Mouse (Mus musculus) spleen, postnatal 36 days (tissue): ENCODE data around the gene Wdr6.
"Not testable (repeated sequence)": the region's sequence is repeated elsewhere in the genome, so short reads cannot be mapped to it uniquely, and the experiment has no call there.

Experiments
- DNase-seq, 2 experiments: peaks; one replicate each; pipeline ENCODE4 v3.0.0; 2022; ENCODE audit warnings: low spot score in 2 of 2, mixed read lengths in 1 of 2

The Wdr6 gene

DNA sequence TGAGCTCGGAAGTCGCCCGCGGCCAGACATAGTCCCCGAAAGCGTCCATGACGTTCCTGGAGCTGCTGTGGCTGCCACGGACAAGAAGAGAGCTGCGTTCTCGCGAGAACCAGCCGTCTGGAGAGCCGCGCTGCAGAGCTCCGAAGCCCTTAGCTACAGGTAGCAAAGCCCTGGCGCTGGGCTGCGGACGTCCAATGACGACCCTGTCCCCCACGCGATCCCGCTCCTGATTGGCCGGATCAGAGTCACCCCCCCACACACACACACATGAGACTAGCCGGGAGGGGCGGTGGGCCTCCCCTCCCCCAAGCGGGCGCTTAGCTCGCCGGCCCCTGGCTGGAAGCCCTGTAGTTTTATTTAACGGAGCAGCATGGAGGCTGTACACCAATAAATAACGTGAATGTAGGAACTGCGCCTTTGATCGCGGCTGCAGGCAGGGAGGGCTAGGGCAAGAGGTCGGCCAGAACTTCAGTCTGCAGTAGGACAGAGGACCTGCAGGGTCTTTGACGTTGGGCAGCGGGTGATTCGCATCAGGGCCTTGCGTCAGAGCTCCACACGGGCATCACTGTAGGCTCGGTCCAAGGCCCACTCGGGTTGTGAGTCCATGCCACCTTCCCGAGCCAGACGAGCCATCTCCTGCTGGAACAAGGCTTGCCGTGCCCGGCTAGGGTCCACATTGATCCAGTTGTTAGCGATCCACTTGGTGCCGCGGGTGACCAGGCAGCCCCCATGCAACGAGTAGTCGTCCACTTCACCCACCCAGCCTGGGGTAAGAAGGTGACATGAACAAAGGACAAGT is at the start of gene Wdr6:
Gene Wdr6 (minus strand): TSS at position 195 of the 799 bp plus-strand sequence.
- peak; percentile 95 for DNase-seq

DNA sequence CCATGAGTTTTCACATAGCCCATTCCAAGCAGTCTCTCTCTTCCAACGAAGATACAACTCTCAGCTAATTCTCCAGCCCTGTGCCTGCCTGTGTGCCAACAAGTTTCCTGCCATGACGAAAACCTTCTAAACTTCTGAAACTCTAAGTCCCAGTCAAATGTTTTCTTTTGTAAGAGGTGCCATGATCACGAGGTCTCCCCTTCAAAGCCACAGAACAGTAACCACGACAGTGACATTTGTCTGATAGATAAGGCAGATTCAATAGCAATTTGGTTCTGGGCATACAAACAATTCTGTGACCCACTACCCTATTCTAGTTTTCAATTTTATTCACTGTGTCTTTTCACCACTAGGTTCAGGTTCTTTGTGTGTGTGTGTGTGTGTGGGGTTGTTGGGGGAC is 49.6 kb upstream of the Wdr6 start:
- no peak for DNase-seq

DNA sequence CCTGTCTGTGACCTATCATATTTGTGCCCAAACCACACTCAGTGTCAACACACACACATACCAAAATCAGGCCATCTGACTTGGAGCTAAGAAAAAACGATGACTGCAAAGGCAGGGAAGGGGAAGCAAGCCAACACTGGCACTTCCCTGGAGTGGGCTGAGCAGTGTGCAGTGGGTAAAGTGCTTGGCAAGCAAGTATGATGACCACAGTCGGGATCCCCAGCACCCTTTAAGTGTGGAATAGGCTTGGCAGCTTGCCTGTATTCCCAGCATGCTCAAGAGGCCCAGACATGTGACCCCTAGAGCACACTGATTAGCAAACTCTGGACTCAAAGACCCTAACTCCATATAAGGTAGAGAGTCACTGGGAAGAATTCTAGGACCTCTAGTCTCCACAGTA is 48.0 kb upstream of the Wdr6 start:
- no peak for DNase-seq

DNA sequence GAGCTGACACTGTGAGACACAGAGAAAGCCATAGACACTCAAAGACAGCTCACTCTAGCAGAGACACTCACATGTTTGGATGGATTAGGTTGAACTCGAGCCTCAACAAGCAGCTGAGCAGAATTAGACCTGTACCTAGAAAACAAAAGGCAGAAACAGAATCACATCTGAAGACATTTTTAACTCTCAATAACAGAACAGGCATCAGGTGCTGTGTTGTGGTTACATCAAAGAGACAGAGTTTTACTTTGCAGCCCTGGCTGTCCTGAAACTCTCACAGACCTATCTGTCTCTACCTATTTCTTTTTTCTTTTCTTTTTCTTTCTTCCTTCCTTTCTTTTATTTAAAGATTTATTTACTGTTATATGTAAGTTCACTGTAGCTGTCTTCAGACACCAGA is 38.8 kb upstream of the Wdr6 start:
- no peak for DNase-seq

DNA sequence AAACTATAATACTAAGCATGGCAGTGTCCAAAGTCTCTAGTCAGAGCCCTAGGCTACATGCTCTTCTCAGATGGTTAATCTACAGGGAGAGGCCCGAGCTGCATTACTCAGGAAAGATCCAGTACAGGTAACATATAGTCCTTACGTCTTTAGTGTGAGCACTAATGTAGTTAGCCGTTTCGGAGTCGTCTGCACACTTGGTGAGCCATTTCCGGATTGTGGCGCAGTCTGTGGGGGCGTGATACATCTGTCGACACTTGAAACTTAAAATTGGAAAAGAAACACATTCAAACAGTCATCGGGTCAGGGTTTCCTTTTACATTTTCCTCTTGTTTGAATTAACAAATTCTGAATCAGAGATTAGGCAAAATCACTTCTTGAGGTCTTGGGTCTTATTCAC is 32.9 kb upstream of the Wdr6 start:
- no peak for DNase-seq

DNA sequence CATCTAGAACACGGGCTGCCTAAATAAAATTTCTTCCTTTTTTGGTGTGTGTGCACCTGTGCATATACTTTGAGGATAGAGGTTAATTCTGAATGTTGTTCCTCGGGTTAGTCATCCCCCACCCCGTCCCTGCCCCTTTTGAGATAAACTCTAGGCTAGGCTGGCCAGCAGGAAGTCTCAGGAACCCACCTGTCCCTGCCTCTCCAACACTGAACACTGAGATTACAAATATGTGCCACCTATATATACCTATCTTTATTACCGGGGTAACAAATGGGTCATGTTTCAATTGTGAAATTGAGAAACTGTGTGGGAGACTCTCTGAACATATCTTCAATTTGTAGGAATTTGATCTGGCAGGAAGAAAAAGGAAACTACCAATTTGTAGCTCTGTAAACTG is 30.4 kb upstream of the Wdr6 start:
- no peak for DNase-seq

GRCm38 (mm10) chr9:108607929-108608328 is 29.4 kb upstream of the Wdr6 start:
- not testable (repeated sequence) for DNase-seq

DNA sequence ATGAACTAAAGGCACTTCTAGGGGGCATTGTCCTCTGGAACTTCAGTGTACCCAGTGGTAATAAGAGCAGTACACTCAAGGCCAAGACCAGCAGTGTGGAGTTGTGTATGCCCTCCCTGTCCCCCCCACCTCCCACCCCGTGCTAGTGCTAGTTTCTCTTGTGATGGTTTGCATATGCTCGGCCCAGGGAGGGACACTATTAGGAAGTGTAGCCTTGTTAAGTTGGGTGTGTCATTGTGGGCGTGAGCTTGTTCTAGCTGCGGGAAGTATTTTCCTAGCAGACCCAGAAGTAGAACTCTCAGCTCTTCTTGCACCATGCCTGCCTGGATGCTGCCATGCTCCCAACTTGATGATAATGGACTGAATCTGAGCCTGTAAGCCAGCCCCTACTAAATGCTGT is 23.4 kb upstream of the Wdr6 start:
- DNase-seq, result no peak

GRCm38 (mm10) chr9:108600011-108600410 is 21.5 kb upstream of the Wdr6 start:
- DNase-seq, result no peak

GRCm38 (mm10) chr9:108599021-108599566 is 20.6 kb upstream of the Wdr6 start:
- no peak for DNase-seq

GRCm38 (mm10) chr9:108596998-108597764 is 18.6 kb upstream of the Wdr6 start, which contains the start of gene P4htm:
TSS of gene P4htm (minus strand) at chr9:108597667.
- peak; percentile 34 to 39 for DNase-seq

DNA sequence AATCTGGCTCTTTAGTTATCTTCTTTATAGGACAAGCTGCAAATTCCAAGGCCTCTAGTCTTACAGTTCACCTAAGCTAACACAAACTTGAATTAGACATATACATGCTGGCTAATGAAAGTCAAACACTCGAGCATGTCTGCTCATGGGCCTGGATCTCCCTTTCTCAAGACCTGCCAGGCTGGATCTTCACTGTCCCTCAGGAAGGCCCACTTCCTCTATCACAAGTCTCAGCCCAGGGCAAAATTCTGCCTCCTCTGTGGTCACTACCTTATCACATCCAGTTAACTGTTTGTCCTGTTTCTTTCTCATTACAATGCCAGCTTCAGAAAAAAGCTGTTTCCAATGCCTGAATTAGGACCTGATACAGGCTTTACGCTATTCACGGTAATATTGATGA is 15.8 kb upstream of the Wdr6 start:
- DNase-seq, result no peak

- no peak for DNase-seq
Observed at GRCm38 (mm10) chr9:108591462-108591861, 12.9 kb upstream of the Wdr6 start.

DNA sequence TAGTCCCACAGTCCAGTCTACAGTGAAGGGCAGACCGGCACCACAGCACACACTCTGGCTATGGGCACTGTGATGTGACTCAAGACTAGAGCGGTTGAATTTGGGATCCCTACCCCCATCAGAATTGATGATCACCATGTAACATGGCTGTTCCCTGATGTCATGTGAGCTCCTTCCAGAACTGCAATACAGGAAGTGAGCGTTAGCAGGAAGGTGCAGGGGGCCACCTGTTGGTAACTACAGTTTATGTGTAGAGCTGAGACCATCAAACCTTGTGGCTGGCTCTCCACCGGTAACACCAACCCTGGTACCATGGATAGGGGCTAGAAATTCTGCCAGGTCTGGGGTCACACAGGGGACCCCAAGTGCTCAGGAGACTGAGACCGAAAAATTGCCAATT is 10.7 kb upstream of the Wdr6 start:
- DNase-seq, result no peak

DNA sequence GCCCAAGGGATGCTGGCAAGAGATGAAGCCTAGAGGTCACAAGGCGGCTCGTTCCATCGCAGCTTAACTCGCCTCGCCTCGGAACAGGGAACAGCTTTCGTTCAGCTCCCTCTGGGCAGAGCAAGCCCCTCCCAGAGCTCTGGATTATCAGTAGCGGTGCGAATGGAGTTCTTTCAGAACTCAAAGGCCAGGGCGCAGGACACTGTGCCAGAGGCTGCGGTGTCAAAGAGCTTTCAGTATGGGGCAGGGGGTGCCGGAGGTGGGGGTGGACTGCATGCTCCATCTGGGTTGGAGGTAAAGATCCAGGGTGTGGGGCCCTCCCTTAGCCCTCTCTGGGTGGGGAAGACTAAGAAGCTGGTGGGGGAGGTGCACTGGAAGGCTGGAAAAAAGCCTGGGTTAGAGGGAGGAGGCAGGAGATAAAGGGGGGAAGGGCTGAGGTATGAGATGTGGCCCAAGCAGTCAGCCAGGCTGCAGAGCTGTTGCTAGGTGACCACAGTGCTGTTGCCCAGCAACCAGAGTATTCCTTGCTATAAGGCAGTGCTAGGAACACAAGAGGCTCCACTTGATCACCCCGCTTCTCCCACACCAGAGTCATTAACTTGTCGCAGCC is 9.1 kb upstream of the Wdr6 start:
- no peak for DNase-seq

- DNase-seq, result no peak
Observed at GRCm38 (mm10) chr9:108579344-108579690, 778 bp upstream of the Wdr6 start.

DNA sequence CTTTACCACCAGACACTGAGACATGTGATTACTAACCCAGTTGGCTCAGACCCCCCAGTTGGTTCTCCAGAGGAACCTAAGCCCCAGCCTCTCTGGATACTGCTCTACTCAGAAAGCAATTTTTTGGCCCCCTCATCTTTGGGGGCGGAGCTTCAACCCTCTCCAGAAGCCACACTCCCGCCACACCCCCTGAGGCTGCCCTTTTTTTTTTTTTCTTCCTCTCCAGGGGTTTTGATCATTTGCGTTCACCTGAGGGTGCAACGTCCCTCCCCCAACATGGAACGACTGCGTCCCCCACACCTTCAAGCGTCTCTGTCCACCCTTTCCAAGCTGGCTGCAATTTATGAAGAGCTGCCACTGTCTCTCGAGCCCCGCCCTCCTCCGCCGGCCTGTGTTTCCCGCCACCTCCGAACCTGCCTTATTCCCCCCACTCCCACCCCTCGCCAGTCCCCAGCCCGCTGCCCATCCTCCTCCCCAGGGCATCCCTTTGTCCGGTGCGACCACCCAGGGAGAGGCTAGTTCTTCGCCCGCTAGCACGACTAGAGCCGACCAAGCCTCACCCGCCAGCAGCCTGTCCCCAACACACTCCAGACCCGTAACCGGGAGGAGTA is 500 bp downstream of the Wdr6 start:
- peak; percentile 29 to 50 for DNase-seq

DNA sequence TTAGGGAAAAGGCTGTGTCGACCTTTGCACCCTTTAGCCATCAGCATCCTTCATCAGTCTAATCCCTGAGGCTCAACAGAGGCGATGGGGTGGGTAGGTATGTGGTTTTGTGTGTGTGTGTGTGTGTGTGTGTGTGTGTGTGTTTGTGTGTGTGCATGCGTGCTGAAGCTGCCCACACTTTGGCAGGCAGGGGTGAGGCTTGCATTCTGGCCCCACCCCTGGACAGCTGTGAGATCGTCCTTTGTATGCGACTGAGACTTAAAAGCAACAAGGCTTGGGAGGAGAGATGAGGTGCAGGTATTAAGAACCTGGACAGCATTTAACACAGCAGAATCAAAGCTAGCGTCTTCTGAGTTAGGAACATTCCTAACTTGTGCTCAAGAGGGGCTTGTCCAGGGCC is 1.5 kb downstream of the Wdr6 start:
- DNase-seq, result no peak

DNA sequence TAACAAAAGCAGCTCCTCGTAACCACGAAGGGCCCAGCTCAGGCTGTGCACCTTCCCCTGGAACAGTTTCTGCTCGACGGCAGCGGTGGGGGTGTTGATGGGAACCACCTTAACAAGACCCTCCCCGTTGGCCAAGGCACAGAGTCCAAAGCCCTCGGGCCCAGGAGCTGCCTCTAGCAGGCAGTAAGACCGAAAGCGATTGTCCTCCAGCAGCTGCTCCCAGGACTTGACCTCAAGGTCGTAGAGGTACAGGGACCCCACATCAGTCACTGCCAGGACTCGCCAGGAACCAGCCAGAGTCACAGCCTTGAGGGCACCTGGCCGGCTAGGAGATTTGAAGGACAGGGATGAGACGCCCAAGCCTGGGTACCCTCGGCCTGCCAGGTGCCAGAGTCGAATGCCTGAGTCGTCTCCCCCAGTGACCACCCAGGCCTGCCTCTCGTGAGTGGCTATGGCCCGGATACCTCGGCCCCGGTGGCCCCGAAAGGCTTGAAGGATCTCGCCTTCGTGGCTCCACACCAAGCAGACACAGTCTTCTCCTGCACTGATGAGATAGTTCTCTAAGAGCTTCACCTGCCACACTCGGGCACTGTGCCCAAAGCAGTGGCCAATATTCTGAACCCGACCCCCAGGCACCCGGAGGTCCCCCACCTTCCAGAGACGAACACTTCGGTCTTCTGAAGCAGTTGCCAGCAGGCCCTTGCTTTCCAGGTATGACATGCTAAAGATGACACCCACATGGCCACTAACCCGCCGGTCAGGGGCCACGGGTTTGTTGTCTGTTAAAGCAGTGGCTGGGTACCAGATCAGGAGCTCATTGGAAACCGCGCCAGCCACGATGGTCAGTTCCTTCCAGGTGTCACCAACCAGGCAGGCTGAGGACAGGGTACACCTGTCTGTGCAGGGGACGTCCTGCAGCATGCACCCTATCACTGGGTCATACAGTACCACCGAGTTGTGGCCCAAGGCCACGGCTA is 2.9 kb downstream of the Wdr6 start:
- no peak for DNase-seq

DNA sequence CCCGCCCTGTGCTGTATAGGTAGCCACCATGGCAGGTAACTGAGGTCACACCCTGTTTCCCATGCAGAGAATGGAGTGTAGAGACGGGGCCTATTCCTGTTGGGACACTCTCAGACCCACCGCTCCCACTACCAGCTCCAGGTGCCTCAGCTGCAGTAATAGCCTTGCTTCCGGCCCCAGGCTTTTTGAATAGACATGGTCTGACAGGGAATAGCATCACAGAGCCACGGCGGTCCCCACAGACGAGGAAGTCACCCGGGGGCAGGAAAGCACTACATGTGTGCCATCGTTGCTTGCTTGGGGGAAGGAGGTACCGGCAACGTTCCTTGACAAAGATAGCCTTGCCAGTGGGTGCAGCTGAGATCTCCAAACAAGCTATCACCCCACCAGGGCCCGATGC is 3.6 kb downstream of the Wdr6 start:
- no peak for DNase-seq
